In genomic region chr2:4555221-4555631, GRCm38 (mm10) we compare ENCODE assay signal across 8 mouse cellular contexts.
A peak's percentile ranks its signal among the peaks of the same experiment; 100 is the strongest.
DNase-seq lines count a peak whose midpoint lies in the region; ATAC-seq lines count a peak whose summit lies in the region.

No protein-coding gene starts in this region.

- 32% methylated on average over 7 of the region's 7 CpGs for WGBS in heart, embryonic 10.5 days
- WGBS in limb, embryonic 11.5 days, result 8% methylated on average over 7 of the region's 7 CpGs
- WGBS in stomach, embryonic 16.5 days, result 44% methylated on average over 7 of the region's 7 CpGs

- peak; percentile 47 to 71 for DNase-seq in adrenal gland, adult (ENCODE audit: inconsistent age in 2 of 2, low spot score in 1 of 2)
- no peak for DNase-seq in adrenal gland, postnatal 4 days (ENCODE audit: low spot score in 2 of 2)
- peak; percentile 39 for DNase-seq in NIH3T3 (ENCODE audit: low read depth)
- DNase-seq in heart, embryonic 10.5 days (ENCODE audit: low spot score), result no peak
- DNase-seq in limb, embryonic 11.5 days (ENCODE audit: low spot score), result peak; percentile 55
- no peak for DNase-seq in spleen, postnatal 10 days (ENCODE audit: low spot score in 2 of 2)
- DNase-seq in ovary, postnatal 36 days (ENCODE audit: low spot score), result no peak

- no peaks in the 10 kb centered on the region for H3K27me3 ChIP-seq in heart, embryonic 10.5 days (ENCODE audit: insufficient read depth, poor library complexity, severe bottlenecking)
- no peaks in the 10 kb centered on the region for H3K27me3 ChIP-seq in limb, embryonic 11.5 days (ENCODE audit: control insufficient read depth, insufficient read depth, low read length)
- no peaks in the 10 kb centered on the region for H3K27me3 ChIP-seq in stomach, embryonic 16.5 days (ENCODE audit: control insufficient read depth, insufficient read depth, low read length)

- no peak overlapping the region for H3K4me2 ChIP-seq in limb, embryonic 11.5 days (ENCODE audit: low read depth, severe bottlenecking)
- no peak overlapping the region for H3K4me2 ChIP-seq in stomach, embryonic 16.5 days (ENCODE audit: low read depth, low read length)

- H3K27ac ChIP-seq in heart, embryonic 10.5 days, result peak overlapping the region; percentile 56; the same call in 1 of the 2 replicates
- H3K27ac ChIP-seq in limb, embryonic 11.5 days (replicated peaks; ENCODE audit: low read depth, low read length), result peak overlapping the region; percentile 87
- H3K27ac ChIP-seq in stomach, embryonic 16.5 days (ENCODE audit: low read length), result peak overlapping the region; percentile 13; the same call in 1 of the 2 replicates

- no peak overlapping the region for H3K4me3 ChIP-seq in heart, embryonic 10.5 days
- no peak overlapping the region for H3K4me3 ChIP-seq in limb, embryonic 11.5 days (ENCODE audit: low read depth, low read length)
- H3K4me3 ChIP-seq in stomach, embryonic 16.5 days (replicated peaks; ENCODE audit: low read length), result no peak overlapping the region

- H3K9me3 ChIP-seq in heart, embryonic 10.5 days, result no peaks in the 10 kb centered on the region
- no peaks in the 10 kb centered on the region for H3K9me3 ChIP-seq in limb, embryonic 11.5 days (ENCODE audit: control insufficient read depth, low read length)
- no peaks in the 10 kb centered on the region for H3K9me3 ChIP-seq in stomach, embryonic 16.5 days (replicated peaks; ENCODE audit: control insufficient read depth, low read length)

- H3K4me1 ChIP-seq in heart, embryonic 10.5 days, result peaks cover 44% of the 10 kb centered on the region
- H3K4me1 ChIP-seq in limb, embryonic 11.5 days (ENCODE audit: control insufficient read depth, insufficient read depth, low read length), result peaks cover 41% of the 10 kb centered on the region
- H3K4me1 ChIP-seq in stomach, embryonic 16.5 days (ENCODE audit: control insufficient read depth, insufficient read depth, low read length), result peaks cover 21% of the 10 kb centered on the region

- no peak overlapping the region for H3K9ac ChIP-seq in limb, embryonic 11.5 days (ENCODE audit: low read length)
- H3K9ac ChIP-seq in stomach, embryonic 16.5 days (ENCODE audit: low read length), result no peak overlapping the region

- peaks cover 10% of the 10 kb centered on the region for H3K36me3 ChIP-seq in heart, embryonic 10.5 days
- peaks cover 3% of the 10 kb centered on the region; the same call in 1 of the 2 replicates for H3K36me3 ChIP-seq in limb, embryonic 11.5 days (ENCODE audit: control insufficient read depth, insufficient read depth, low read length)
- no peaks in the 10 kb centered on the region for H3K36me3 ChIP-seq in stomach, embryonic 16.5 days (ENCODE audit: control insufficient read depth, insufficient read depth, low read length)

- ATAC-seq in limb, embryonic 11.5 days (ENCODE audit: insufficient number of reproducible peaks, low FRiP score, low TSS enrichment, low read depth), result no peak
- no peak for ATAC-seq in stomach, embryonic 16.5 days (ENCODE audit: insufficient read depth, low FRiP score)

Comparison
In these comparisons a context has a peak if more than half of its experiments do, and no peak if none do; other contexts are left out.
1. DNase-seq: peak in adrenal gland, adult (2 of 2), NIH3T3 (single experiment) and limb, embryonic 11.5 days (single experiment); none in adrenal gland, postnatal 4 days (0 of 2), heart, embryonic 10.5 days (single experiment), spleen, postnatal 10 days (0 of 2) and ovary, postnatal 36 days (single experiment).
2. H3K27ac ChIP-seq: peak in every context shown above with its lines; median percentile 87 in limb, embryonic 11.5 days; 56 in heart, embryonic 10.5 days; 13 in stomach, embryonic 16.5 days.